Mouse (Mus musculus) bone marrow macrophage, adult 2 months (primary cell): Measurements from ENCODE around the gene Wbp4.

Source experiments
- CTCF ChIP-seq: IDR thresholded peaks from 2 replicates; pipeline ENCODE4 v1.5.1; 2012; ENCODE audit warnings: low read depth, mild to moderate bottlenecking, low read length, moderate library complexity
- POLR2A ChIP-seq: IDR thresholded peaks from 2 replicates; pipeline ENCODE4 v1.6.1; 2012; ENCODE audit warnings: mild to moderate bottlenecking, low read depth, low read length, borderline replicate concordance

- TF ChIP-seq POLR2A (no peak), CTCF (no peak)
Observed at GRCm38 (mm10) chr14:79489150-79489549, 7.8 kb upstream of the Wbp4 start.
